Mouse (Mus musculus) adipocyte (in vitro differentiated cells): ENCODE results near the gene Masp2.

Experiments
- DNase-seq: peaks from one replicate; pipeline ENCODE4 v3.0.0-alpha.2; 2016; ENCODE audit warnings: low spot score

The Masp2 gene

DNA sequence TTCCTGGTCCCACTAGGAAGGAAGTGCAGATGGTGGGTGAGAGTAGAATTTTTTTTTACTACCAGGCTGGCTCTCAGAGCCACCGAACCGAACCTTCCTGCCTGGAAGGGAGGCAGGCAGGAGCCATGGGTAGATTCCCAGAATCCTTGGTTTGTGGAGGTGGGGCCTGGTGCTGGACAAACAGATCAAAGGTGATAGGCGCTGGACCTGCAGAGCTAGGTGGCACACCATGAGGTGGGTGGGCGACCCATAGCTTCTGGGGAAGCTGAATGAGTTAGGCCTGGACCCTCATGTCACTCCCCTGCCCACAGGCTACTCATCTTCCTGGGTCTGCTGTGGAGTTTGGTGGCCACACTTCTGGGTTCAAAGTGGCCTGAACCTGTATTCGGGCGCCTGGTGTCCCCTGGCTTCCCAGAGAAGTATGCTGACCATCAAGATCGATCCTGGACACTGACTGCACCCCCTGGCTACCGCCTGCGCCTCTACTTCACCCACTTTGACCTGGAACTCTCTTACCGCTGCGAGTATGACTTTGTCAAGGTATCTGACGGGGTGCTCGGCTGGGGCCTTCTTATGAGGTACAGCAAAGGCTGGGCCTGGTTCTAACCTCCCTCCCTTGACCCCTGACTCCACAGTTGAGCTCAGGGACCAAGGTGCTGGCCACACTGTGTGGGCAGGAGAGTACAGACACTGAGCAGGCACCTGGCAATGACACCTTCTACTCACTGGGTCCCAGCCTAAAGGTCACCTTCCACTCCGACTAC lies at the start of gene Masp2:
TSS of gene Masp2 (plus strand) at position 198 of the 764 bp plus-strand sequence.
- no peak for DNase-seq

DNA sequence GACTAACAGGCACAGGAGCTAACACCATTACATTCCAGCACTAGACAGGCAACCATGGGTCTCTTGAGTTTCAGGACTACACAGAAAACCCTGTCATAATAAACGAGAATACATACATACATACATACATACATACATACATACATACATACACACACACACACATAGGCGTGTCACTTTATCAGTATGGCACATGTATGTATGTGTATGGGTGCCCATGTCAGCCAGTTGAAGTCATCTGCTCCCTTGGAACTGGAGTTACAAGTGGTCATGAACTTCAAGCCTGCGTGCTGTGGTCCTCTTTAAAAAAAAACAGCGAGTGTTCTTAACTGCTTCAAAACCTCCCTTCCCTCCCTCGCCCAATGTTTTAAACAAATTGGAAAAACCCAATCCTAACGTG lies 44.6 kb upstream of the Masp2 start:
- no peak for DNase-seq

DNA sequence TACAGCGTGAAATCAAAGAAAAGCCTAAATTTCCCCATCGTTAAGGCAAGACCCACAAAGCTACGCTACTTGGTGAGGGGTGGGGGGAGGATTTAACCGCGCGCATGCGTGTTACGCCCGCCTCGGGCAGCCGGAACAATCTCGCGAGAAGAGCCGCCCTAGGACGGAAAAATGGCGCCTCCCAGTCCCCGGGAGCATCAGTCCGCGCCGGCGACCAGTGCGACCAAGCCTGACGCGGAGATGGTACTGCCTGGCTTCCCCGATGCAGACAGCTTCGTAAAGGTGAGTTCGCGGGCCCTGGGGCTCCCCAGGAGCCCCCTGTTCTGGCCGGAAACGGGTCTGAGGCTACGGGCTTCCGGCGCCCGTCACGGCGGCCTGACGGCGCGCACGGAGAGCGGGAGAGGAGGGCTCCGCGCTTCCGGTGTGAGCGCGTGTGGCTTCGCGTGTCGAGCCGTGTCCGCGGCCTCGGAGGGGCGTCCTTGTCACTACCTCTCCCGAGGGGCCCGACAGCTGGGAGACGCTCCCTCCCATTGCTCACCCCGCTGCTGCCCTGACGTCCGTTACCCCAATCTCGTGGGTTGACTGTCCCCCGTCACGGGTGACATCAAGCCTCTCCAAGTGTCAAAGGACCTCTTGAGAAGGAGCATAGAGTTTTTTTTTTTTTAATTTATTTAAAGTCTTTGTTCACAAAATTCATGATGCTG lies 43.9 kb upstream of the Masp2 start, which contains the start of gene Exosc10:
TSS of gene Exosc10 (plus strand) at position 133 of the 704 bp plus-strand sequence.
- DNase-seq, result peak; percentile 84

DNA sequence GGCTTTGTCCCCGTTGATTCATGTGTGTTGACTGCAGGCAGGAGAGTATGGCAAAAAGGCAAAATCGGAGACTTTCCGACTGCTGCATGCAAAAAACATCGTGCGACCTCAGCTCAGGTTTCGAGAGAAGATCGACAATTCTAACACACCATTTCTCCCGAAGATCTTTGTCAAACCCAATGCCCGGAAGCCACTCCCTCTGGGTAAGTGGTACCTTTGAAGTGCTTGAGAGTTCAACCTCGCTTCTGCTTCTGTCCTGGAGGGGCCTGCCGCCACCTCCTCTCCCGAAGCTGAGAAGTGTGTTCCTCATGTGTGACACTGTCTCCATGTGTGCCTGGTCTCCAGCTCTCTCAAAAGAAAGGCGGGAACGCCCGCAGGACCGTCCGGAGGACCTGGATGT lies 39.7 kb upstream of the Masp2 start:
- DNase-seq, result no peak

DNA sequence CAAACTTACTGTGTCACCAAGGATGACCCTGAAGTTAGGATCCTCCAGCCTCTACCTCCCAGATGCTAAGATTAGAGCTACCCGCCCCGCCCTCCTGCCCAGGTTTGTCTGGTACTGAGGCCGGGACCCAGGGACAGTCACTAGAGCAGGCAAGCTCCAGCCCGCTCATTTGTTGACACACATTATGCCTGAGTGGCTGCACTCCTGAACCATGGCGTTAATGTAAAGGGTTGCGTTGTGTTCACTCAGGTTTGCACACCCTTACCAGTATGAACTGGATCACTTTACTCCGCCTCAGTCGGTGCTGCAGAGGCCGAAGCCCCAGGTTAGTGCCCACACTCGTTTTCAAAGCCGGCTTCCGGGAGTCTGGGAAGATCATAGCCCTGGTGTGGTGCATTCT lies 38.8 kb upstream of the Masp2 start:
- DNase-seq, result no peak

GRCm38 (mm10) chr4:148570138-148570537 lies 32.2 kb upstream of the Masp2 start:
- no peak for DNase-seq

GRCm38 (mm10) chr4:148570693-148571295 lies 31.6 kb upstream of the Masp2 start:
- no peak for DNase-seq

- no peak for DNase-seq
Observed at GRCm38 (mm10) chr4:148573222-148573621, 29.1 kb upstream of the Masp2 start.

DNA sequence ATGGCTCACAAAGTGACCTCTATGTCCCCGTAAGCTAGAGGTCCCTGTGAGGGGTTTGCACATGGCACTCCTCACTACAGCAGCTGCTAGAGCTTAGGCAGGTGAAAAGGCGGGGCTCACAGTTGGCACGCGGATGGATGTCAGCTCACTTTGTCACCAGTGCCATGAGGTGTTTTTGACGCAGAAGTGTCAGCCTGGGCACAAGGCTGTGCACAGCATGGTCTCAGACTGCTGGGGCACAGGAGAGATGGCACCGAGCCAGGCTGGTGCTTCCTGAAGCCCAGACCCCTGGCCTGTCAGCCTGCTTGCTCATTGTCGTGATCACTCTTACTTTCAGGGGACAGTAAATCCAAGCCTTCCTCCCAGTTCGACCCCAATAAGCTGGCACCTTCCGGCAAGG lies 21.6 kb upstream of the Masp2 start:
- DNase-seq, result no peak

DNA sequence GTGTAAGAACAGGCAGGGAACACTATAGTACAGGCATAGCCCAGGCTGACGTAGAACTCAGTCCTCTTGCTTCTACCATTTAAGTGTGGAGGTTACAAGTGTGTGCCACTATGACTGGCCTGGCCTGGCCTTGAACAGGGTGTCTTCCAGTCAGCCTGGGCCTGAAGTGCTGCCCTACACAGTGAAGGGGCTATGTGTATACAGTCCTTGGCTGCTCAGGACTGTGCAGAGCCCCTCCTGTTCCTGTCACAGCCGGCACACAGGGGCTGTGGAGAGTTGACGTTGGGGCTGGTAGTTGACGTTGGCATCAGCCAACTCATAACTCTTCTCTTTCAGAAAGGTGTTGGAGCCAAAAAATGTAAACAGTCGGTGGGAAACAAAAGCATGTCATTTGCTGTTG lies 20.9 kb upstream of the Masp2 start:
- DNase-seq, result no peak

DNA sequence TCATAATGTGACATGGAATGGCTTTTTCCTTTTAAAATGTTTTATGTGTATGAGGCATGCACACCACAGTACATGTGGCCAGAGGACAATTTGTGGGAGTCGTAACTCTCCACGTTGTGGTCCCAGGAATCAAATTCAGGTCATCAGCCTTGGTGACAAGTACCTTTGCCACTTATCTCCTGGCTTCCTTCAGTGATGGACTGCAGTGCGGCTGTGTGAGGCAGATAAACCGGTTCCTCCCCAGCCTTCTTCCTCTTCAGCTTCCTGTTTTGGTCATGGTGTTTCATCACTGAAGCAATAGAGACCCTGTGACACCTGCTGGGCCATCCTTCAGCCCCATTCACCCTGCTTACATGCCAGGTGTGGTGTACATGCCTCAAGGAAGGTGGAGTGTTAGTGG lies 19.1 kb upstream of the Masp2 start:
- DNase-seq, result no peak

DNA sequence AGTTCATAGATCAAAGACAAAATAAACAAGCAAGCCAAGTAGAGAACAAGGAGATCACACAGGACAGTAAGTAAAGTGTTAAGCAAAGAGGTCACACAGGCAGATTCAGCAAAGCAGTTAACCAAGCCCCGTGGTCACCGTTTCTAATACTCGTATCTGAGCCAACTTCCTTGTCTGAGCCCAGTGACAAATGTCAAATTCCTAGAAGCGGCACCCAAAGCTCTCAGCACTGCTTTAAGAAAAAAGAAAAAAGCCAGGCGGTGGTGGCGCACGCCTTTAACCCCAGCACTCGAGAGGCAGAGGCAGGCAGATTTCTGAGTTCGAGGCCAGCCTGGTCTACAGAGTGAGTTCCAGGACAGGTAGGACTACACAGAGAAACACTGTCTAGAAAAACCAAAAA lies 15.7 kb upstream of the Masp2 start:
- no peak for DNase-seq

- DNase-seq, result peak; percentile 40
Observed at GRCm38 (mm10) chr4:148588793-148589192, 13.6 kb upstream of the Masp2 start.

- no peak for DNase-seq
Observed at GRCm38 (mm10) chr4:148589565-148589964, 12.8 kb upstream of the Masp2 start.

DNA sequence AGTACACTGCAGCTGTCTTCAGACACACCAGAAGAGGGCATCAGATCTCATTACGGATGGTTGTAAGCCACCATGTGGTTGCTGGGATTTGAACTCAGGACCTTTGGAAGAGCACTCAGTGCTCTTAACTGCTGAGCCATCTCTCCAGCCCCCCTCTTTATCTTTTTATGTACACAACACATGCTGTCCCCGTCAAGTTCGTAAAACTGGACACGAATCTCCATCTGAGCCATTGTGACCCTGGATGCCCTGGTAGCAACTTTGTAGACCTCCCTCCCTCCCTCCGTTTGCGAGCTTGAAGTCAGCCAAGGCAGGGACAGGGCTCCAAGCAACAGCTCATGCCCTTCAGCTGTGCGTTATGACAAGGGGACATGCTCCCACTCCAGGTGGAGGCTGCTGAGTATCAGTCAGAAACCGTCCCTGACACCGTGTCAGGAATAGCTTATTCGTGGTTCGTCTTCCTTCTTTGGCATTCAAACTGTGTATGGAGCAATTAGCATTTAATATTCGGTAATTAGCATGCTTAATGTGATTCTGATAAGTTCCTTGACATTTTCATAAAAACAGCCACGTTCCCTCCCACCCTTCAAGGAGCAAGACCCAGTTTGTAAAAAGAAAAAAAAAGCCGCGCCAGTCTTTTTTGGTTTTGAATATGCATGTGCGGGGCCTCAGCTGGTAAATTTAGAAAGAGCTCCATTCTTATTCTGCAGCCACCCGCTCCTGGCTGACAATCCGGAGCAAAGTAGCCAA lies 11.8 kb upstream of the Masp2 start:
- no peak for DNase-seq

- peak; percentile 94 for DNase-seq
Observed at GRCm38 (mm10) chr4:148591171-148591630, 11.2 kb upstream of the Masp2 start, which contains the start of gene Srm. Gene Srm, plus strand, starts transcription at chr4:148591503.

- DNase-seq, result no peak
Observed at GRCm38 (mm10) chr4:148591637-148592380, 10.5 kb upstream of the Masp2 start.

DNA sequence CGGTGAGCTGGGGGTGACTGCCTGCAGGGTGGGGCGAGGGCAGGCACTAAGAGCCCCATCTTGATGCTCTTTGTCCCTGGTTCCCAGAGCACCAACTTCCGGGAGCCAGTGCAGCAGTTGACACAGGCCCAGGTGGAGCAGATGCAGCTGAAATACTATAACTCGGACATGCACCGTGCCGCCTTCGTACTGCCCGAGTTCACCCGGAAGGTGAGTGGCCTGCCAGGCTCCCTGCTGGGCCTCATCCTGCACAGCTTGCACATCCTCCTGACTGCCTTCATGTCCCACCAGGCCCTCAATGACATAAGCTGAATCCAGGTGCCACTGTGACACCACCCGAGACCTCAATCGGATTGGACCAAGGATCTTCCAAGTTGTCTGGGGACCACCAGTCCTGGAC lies 8.4 kb upstream of the Masp2 start:
- no peak for DNase-seq

DNA sequence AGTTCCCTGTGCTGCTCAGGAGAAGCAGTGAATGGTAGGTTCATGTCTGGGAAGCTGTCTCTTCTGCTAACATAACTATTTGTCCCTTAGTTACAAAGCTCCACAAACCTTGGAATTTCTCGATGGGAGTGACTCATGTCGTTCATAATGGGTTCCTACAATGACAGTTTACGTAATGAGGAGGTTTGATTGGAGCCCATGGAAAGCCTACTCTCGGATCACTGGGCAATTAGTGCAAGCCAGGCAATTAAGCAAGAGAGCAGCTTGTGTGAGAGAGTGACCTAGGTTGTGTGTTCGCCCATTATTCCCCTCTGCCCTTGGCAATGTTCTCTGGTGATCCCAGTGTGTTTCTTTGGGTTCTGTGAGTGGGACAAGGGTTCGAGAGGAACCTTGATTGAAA lies 6.4 kb upstream of the Masp2 start:
- no peak for DNase-seq

DNA sequence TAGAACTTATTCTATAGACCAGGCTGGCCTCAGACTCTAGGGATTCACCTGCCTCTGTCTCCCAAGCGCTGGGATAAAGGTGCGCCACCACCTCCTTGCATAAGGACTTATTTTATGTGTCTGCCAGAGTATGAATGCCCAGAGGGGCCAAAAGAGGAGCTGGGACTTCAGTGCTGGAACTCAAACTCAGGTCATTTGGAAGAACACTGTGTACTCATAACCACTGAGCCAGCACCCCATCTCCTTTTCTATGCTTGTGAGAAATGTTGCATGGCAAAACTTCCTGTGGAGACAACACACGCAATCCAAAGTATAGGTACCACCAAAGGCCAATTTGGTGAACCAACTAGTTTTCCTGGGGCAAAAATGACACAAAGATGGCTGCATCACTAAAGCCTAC lies 5.6 kb upstream of the Masp2 start:
- DNase-seq, result no peak

DNA sequence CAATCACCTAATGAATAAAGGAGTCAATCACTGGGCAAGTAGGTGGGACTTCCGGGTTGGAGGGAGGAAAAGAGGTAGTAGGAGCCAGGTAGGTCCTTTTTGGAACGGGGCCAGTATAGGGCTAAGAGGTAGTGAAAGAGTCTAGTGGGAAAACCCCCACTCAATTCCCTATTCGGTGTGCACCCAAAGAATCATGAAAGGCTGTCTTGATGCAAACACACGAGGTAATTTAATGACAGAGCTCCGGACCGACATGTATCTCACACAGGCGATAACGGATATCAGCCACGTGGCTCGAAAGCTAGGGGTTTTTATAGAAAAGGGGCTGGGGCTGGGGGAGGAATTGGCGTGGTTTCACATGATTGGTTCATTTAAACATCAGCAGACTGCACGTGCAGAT lies 3.5 kb upstream of the Masp2 start:
- no peak for DNase-seq

- DNase-seq, result no peak
Observed at GRCm38 (mm10) chr4:148600316-148600715, 2.0 kb upstream of the Masp2 start.
